Mouse (Mus musculus): ENCODE data around the gene Pde4d. TPM values are rescaled to one million over a fixed set of nuclear protein-coding genes. Genes with fewer than 3 reads are reported as not detected.

Gene Pde4d
- polyA plus RNA-seq, 1 experiment = not detected

DNA sequence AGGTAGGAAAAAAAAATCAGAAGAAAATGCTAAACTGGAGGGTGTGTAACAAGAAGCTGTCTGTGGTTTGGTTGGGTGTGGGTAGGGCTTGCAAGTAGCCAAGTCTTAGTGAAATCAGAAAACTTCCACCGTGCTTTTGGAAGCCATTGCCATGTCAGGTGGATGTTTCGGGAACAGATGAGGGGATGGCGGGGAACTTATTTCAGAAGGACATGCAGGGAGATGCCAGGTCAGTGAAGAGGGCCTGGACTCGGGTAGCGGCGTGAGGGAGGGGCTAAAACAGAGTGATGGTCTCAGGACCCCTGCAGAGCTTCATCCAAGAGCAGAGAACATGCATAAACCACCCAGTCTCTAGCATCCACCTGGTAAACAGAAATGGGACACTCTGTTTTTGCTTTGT, 898.6 kb downstream of the Pde4d start:
- no peak overlapping the region for H3K27ac ChIP-seq (ENCODE audit: insufficient read depth, low read depth, low read length)
- TF ChIP-seq POLR2A (IDR thresholded peaks at IDR 0.05; ENCODE audit: insufficient read depth, low read depth, low read length) (no peak), CTCF (IDR thresholded peaks at IDR 0.05; ENCODE audit: insufficient read depth, low read depth, low read length) (no peak)

DNA sequence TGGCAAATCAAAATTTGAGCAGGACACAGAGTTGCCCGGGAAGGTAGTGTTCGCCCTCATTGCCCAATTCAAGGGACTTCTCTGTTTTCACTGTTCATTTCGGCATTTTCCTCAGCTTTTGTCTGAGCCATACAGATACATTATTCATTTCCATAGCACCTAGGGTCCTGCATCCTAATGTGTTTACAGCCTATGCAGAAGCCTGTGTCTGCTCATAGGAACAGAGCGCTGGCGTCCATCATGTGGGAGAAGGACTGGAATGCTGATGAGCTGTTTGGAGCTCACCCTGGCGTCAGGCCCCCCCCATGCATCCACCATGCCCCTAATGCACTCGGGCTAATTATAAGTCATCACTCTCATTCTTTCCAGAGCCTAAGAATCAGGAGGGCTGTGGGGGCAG, 900.4 kb downstream of the Pde4d start:
- WGBS = 46% methylated on average over 7 of the region's 7 CpGs
- Histone ChIP-seq H3K4me1 (ENCODE audit: control insufficient read depth, insufficient read depth, low read length) (peaks cover 2% of the 10 kb centered on the region; the same call in 1 of the 2 replicates), H3K4me3 (ENCODE audit: insufficient read depth, low read depth, low read length) (no peak overlapping the region), H3K27ac (ENCODE audit: insufficient read depth, low read depth, low read length) (no peak overlapping the region)
- TF ChIP-seq POLR2A (IDR thresholded peaks at IDR 0.05; ENCODE audit: insufficient read depth, low read depth, low read length) (no peak), CTCF (IDR thresholded peaks at IDR 0.05; ENCODE audit: insufficient read depth, low read depth, low read length) (no peak)

More for the DNA sequence above, 898.6 kb downstream of the Pde4d start:
- WGBS = 88% methylated on average over 6 of the region's 6 CpGs
- peaks cover 2% of the 10 kb centered on the region; the same call in 1 of the 2 replicates for H3K4me1 ChIP-seq (ENCODE audit: control insufficient read depth, insufficient read depth, low read length)
- no peak overlapping the region for H3K4me3 ChIP-seq (ENCODE audit: insufficient read depth, low read depth, low read length)

DNA sequence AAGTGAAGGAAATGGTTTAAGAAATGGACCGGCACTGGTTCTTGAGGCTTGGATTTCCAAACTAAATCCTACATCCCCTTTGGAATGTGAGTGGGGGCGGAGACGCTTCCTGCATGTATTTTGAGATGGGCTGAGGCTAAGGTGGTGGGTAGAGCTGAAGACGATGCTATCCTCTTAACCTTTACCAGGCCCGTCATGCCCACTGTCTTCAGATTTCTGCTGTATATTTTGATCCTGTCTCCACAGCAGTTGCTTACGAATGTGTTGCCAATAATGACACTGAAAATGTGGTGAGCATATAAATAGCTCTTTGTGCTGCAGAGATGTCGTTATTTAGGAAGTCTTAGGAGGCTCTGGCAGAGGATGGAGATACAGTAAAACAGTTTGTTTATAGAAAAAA, 904.3 kb downstream of the Pde4d start:
- H3K4me3 ChIP-seq (ENCODE audit: insufficient read depth, low read depth, low read length) = no peak overlapping the region
- H3K27ac ChIP-seq (ENCODE audit: insufficient read depth, low read depth, low read length) = no peak overlapping the region
- 44% methylated on average over 7 of the region's 7 CpGs for WGBS
- no peak for TF ChIP-seq POLR2A (IDR thresholded peaks at IDR 0.05; ENCODE audit: insufficient read depth, low read depth, low read length)
- no peak for TF ChIP-seq CTCF (IDR thresholded peaks at IDR 0.05; ENCODE audit: insufficient read depth, low read depth, low read length)
- peaks cover 2% of the 10 kb centered on the region; the same call in 1 of the 2 replicates for H3K4me1 ChIP-seq (ENCODE audit: control insufficient read depth, insufficient read depth, low read length)

DNA sequence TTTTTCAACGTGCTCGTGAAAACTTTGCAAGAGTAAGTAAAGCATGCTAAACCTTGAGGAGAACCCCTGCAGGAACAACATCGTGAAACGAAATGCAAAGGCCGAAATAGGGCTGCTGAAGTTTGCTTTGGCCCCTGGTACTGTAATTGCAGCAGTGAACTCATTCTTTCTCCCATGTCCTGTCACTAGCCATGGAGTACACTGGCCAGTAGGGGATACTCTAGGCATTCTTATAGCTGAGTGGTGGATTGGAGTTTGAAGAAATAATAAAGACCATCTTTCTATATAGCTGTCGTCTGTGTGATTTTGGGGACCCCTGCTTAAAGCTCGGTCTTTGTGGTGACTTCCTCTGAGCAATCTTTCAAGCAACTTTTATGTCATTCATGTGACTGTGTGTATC, 906.5 kb downstream of the Pde4d start:
- Histone ChIP-seq H3K27ac (ENCODE audit: insufficient read depth, low read depth, low read length) (no peak overlapping the region), H3K4me3 (ENCODE audit: insufficient read depth, low read depth, low read length) (no peak overlapping the region), H3K4me1 (ENCODE audit: control insufficient read depth, insufficient read depth, low read length) (no peaks in the 10 kb centered on the region)
- TF ChIP-seq CTCF (IDR thresholded peaks at IDR 0.05; ENCODE audit: insufficient read depth, low read depth, low read length) (no peak), POLR2A (IDR thresholded peaks at IDR 0.05; ENCODE audit: insufficient read depth, low read depth, low read length) (no peak)
- WGBS = 84% methylated on average over 7 of the region's 7 CpGs

DNA sequence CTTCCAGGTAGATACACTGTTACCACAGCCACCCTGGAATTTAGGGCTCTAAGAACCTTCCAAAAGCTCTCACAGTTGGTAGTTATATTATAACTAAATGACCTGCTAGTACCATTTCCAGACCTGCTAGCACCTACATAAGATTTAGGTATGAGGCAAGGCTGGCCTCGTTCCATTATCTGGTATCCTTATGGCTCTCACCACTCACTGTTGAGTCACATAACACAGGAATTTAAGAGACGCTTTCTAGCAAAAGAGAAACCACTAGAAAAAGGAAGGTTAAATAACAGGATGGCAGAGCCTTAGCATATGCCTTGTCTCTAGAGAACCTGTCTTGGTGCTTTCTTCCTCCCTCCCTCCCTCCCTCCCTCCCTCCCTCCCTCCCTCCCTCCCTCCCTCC, 910.2 kb downstream of the Pde4d start:
- 74% methylated on average over 2 of the region's 2 CpGs for WGBS

DNA sequence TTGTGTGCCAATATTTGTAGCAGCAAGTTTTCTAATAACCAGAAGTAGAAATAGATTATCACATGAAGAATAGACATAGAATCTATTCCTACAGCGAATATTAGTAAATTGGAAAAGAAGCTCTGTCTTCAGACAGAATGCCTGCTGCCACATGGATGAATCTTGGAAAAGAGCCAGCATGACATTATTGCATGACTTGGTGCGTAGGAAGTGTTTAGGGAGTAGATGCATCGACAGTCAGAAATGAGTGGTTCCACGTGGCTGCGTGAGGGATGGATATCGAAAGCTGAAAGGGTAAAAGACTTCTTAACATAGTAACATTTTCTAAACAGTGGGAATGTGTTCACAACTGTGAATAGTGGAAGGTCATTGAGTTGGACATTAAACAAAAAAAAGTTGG, 912.6 kb downstream of the Pde4d start:
- TF ChIP-seq CTCF (IDR thresholded peaks at IDR 0.05; ENCODE audit: insufficient read depth, low read depth, low read length) (no peak), POLR2A (IDR thresholded peaks at IDR 0.05; ENCODE audit: insufficient read depth, low read depth, low read length) (no peak)
- H3K27ac ChIP-seq (ENCODE audit: insufficient read depth, low read depth, low read length) = no peak overlapping the region
- 66% methylated on average over 6 of the region's 6 CpGs for WGBS
- no peaks in the 10 kb centered on the region for H3K4me1 ChIP-seq (ENCODE audit: control insufficient read depth, insufficient read depth, low read length)
- H3K4me3 ChIP-seq (ENCODE audit: insufficient read depth, low read depth, low read length) = no peak overlapping the region

More for the DNA sequence above, 910.2 kb downstream of the Pde4d start:
- no peaks in the 10 kb centered on the region for H3K4me1 ChIP-seq (ENCODE audit: control insufficient read depth, insufficient read depth, low read length)
- H3K4me3 ChIP-seq (ENCODE audit: insufficient read depth, low read depth, low read length) = no peak overlapping the region
- no peak overlapping the region for H3K27ac ChIP-seq (ENCODE audit: insufficient read depth, low read depth, low read length)
- TF ChIP-seq POLR2A (IDR thresholded peaks at IDR 0.05; ENCODE audit: insufficient read depth, low read depth, low read length) (no peak), CTCF (IDR thresholded peaks at IDR 0.05; ENCODE audit: insufficient read depth, low read depth, low read length) (no peak)

DNA sequence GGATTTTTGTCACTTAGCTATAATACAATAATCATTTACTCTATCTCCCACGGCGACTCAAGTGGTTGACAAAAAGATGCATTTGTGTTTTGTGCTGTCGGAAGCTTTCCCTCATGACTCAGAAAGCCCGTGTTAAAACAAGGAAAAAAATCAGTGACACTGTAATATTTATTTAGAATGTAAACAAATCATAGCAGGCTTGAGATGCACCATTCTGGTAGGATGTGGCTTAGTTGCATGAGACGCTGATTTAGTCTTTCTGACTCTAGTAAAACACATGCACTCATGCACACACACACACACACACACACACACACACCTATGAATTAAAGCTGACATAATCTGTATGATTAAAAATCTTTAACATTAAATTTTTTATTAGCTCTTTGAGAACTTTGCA, 924.7 kb downstream of the Pde4d start:
- 77% methylated on average over 5 of the region's 5 CpGs for WGBS
- H3K27ac ChIP-seq (ENCODE audit: insufficient read depth, low read depth, low read length) = no peak overlapping the region
- no peak for TF ChIP-seq POLR2A (IDR thresholded peaks at IDR 0.05; ENCODE audit: insufficient read depth, low read depth, low read length)
- TF ChIP-seq CTCF (IDR thresholded peaks at IDR 0.05; ENCODE audit: insufficient read depth, low read depth, low read length) = no peak
- H3K4me3 ChIP-seq (ENCODE audit: insufficient read depth, low read depth, low read length) = no peak overlapping the region
- H3K4me1 ChIP-seq (ENCODE audit: control insufficient read depth, insufficient read depth, low read length) = no peaks in the 10 kb centered on the region

DNA sequence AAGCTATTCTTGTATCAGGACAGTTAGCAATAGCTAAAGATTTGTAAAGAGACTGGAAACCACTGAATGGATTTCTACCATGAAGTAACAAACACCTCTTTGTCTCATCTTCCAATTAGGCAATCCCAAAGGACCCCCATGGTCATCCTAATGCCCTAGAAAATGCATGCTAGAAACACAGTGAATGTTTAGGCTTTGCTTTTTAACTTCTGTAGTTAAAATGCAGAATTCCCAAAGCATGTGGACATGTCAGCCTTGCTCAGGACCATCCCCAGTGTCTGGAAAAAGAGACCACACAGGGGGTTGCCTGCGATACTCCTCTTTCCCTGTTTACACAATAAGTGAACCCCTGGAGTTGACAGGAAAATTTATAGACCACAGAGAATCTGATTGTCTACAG, 926.9 kb downstream of the Pde4d start:
- no peak overlapping the region for H3K27ac ChIP-seq (ENCODE audit: insufficient read depth, low read depth, low read length)
- no peaks in the 10 kb centered on the region for H3K4me1 ChIP-seq (ENCODE audit: control insufficient read depth, insufficient read depth, low read length)
- TF ChIP-seq CTCF (IDR thresholded peaks at IDR 0.05; ENCODE audit: insufficient read depth, low read depth, low read length) = no peak
- no peak for TF ChIP-seq POLR2A (IDR thresholded peaks at IDR 0.05; ENCODE audit: insufficient read depth, low read depth, low read length)
- WGBS = 76% methylated on average over 1 of the region's 1 CpGs
- H3K4me3 ChIP-seq (ENCODE audit: insufficient read depth, low read depth, low read length) = no peak overlapping the region

DNA sequence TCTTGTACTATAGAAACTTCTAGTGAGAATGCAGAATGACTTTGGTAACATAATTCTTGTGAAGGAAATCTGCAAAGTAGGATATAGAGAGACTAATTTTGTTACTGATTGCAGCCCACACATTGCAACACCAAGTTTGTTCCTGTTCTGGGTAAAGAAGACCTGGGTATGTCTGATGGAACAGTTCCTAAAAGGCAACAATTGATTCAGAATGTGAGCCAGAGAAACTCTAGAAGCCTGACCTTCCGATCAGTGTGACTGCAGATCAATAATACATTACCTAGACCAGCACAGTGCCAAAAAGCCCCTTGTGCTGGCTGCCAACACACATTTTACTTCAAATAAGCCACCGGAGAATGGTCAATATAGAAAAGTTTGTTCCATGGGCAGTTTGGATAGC, 930.4 kb downstream of the Pde4d start:
- TF ChIP-seq CTCF (IDR thresholded peaks at IDR 0.05; ENCODE audit: insufficient read depth, low read depth, low read length) (no peak), POLR2A (IDR thresholded peaks at IDR 0.05; ENCODE audit: insufficient read depth, low read depth, low read length) (no peak)
- Histone ChIP-seq H3K27ac (ENCODE audit: insufficient read depth, low read depth, low read length) (no peak overlapping the region), H3K4me3 (ENCODE audit: insufficient read depth, low read depth, low read length) (no peak overlapping the region), H3K4me1 (ENCODE audit: control insufficient read depth, insufficient read depth, low read length) (no peaks in the 10 kb centered on the region)
- 95% methylated on average over 2 of the region's 2 CpGs for WGBS
